Mouse (Mus musculus): ENCODE results near the gene Rhpn2.
"Not testable (repeated sequence)": the region's sequence is repeated elsewhere in the genome, so short reads cannot be mapped to it uniquely, and the experiment has no call there.

Rhpn2 gene

DNA sequence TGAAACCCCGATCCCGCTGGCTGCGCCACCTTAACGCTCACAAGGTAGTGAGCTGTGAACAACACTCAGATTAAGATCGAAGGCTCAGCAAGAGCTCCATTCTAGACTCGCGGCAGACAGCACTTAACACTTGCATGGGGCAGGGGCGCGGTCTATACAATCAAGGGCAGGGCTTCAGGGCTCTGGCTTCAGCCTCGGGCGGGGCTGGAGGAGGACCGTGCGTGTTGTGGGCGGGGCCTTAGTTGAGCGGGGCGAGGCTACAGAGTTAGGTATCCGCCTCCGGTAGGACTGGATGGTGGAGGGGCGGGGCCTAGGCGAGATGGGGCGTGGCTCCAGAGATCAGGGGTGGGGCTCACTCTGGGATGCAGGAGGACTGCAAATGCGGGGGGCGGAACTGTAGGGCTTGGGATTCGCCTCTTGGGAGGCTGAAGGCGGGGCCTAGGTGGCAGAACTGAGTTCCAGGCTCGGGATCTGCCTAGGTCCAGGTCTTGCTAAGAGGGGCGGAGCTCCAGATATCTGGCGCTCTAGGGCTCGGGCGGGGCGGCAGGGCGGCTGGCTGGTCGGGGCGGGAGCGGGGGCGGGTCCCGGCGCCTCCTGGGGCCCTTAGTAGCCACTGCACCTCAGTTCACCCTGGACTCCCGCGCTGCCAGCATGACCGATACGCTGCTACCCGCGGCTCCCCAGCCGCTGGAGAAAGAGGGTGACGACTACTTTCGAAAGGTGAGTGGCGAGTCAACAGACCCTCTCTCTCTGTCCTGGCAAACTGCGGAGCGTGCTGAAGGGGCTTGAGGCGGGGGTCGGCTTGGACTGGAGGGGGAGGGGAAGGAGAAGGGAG is at the start of gene Rhpn2:
TSS of gene Rhpn2 (plus strand) at position 479 of the 835 bp plus-strand sequence.
- DNase-seq (ENCODE audit: low read depth, low spot score) = peak; percentile 99

DNA sequence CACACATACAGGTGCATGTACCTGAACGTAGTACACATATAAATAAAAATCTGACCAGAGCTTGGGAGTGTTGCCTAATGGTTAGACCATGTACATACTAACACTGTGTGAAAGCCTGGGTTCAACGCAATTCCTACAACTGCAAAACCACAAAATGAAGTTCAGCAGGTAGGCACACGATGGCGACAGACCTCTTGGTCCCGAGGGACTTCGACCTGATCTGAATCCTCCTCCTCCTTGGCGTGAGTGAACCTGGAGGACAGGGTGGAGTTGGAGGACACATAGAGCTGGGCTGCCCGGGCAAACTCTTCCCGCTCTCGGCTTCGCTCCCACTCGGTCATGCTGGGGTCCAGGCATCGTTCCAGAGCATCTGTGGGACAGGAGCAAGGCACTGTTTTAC is 40.5 kb upstream of the Rhpn2 start:
- DNase-seq (ENCODE audit: low read depth, low spot score) = no peak

DNA sequence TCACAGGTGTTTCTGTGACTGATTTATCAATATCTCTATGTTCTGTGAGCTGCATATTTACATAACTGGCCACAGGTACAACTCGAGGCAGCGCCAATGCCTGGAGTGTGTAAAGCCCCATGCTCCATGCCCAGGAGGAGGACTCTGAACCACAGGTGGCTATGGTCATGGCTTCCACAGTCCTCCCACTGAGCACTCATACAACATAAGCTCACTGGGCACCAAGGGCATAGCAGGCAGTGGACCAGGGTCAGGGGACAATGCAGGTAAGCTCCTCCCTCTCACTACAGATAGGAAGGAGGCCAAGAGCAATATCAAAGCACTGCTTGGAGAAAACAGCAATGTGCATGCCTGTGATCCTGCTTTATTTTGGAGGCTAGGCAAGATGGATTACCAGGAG is 38.3 kb upstream of the Rhpn2 start:
- no peak for DNase-seq (ENCODE audit: low read depth, low spot score)

DNA sequence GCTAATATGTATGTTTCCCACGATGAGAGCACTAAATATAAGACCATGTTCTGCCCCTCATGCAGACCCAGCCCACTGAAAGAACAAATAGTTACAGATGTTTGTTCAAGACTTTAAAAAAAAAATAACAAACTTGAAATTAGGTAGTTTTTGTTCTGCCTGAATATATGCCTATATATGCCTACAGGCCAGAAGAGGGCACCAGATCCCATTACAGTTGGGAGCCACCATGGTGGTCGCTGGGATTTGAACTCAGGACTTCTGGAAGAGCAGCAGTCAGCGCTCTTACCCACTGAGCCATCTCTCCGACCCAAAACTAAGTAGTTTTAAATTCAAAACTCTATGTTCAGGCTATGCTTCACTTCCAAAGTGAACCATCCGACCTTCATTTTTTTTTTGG is 36.1 kb upstream of the Rhpn2 start:
- DNase-seq (ENCODE audit: low read depth, low spot score) = no peak

DNA sequence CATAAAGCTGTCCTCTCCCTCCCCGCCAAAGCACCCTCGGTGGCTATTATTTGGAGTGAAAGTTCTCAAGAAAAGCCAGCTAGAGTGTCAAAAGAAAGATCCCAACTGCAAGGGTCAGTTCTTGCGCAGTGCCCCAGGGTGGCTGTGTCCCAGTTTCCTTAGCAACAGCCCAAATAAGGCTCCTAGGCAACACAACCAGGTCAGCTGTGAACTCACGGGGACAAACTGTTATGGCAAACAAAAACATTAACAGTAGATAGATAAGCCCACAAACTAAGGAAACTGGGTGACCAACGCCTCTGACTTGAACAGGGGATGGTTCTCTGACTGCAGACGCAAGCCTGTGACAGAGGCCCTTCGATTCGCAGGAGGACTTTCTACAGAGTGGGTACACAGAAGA is 34.3 kb upstream of the Rhpn2 start:
- no peak for DNase-seq (ENCODE audit: low read depth, low spot score)

DNA sequence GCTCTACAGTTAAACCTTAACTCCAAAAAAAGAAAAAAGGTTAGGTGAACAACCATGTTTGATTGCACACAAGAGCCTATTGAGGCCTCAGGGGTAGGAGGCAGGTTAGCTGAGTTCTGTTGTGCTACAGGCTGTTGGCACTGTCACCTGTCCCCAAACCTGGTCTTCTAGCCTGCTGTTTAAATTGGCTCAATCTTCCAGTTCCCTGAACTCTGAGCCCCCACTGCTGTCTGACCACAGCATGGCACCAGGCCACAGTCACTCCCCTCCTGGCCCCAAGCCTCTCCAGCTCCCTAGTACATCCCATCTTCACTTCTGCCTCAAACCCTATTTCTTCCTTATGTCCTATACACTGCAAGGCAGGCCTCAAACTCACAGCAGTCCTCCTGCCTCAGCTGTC is 33.2 kb upstream of the Rhpn2 start:
- no peak for DNase-seq (ENCODE audit: low read depth, low spot score)

DNA sequence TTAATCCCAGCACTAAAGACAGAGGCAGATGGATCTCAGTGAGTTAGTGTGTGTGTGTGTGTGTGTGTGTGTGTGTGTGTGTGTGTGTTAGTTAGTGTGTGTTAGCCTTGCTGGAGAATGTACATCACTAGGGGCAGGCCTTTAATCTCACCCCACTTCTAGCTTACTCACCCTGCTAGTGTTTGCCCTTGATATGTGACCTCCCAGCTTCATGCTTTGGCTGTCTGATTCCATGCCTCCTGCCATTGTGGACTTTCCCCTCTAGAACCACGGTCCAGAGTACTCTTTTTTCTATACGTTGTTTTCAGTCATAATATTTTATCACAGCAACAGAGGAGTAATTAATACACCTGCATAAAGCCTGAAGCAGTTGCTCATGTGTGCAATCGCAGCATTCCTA is 22.8 kb upstream of the Rhpn2 start:
- no peak for DNase-seq (ENCODE audit: low read depth, low spot score)

DNA sequence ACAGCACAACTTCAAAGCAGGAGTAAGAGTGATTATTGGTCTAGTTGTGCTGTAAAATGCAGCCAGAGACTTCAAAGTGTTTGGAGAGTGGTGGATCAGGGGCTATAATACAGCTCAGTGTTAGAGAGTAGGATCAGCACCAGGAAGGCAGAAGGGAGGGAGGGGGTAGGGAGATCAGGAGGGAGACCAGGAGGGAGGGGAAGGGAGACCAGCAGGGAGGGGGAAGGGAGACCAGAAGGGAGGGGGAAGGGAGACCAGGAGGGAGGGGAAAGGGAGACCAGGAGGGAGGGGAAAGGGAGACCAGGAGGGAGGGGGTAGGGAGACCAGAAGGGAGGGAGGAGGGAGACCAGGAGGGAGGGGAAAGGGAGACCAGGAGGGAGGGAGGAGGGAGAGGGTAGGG is 19.8 kb upstream of the Rhpn2 start:
- DNase-seq (ENCODE audit: low read depth, low spot score) = no peak

DNA sequence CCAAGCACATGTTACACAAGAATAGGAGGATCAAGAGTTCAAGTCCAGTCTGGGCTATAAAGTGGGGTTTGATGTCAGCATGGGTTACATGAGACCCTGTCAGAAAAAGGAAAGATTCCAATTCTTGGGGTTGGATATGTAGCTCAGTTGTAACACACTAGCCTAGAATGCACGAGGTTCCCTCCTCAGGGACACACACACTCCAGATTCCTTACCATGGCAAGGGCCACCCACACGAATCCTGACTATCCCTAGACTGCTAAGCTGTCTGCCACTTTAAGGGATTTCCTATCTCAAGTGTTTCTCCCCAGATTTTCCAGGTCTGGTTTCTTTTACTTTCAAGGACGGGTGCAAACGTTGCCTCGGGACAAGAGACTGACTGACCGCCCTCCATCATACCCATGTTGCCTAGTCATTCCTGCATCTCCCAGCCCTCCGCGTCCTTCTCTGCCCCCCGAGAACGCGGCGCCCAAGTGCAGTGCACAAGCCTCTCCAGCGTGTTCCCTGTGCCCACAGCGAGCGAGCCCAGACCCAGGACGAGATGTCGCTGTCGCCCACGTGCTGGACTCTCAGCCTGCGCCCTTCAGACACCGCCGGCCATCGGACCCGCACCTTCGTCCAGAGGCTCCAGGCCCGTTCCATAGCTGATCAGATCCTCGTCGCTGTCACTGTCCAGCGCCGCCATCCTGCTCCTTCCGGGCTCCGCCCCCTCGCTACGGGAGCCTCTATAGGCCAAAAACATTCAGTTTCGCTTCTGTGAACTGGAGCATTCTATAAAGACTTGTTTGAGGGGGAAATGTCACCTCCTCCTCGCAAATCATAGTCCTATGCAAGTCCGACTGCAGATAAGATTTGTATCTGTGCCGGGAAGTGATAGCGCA is 16.0 kb upstream of the Rhpn2 start, which contains the start of gene Gpatch1:
TSS of gene Gpatch1 (minus strand) at position 712 of the 881 bp plus-strand sequence.
- DNase-seq (ENCODE audit: low read depth, low spot score) = no peak

DNA sequence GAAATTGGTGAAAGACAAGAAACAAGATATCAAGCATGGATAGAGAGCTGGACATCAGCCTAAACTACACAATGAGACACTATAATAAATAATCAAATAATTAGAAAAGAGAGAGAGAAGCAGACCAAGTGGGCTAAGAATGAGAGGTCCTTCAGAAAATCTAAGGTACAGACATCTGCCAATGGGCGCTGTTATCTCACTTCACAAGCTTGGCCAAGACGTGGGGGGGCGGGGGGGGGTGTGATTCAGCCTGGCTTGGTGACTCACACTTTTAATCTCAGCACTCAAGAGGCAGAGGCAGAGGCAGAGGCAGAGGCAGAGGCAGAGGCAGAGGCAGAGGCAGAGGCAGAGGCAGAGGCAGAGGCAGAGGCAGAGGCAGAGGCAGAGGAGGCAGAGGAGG is 14.7 kb upstream of the Rhpn2 start:
- not testable (repeated sequence) for DNase-seq (ENCODE audit: low read depth, low spot score)

DNA sequence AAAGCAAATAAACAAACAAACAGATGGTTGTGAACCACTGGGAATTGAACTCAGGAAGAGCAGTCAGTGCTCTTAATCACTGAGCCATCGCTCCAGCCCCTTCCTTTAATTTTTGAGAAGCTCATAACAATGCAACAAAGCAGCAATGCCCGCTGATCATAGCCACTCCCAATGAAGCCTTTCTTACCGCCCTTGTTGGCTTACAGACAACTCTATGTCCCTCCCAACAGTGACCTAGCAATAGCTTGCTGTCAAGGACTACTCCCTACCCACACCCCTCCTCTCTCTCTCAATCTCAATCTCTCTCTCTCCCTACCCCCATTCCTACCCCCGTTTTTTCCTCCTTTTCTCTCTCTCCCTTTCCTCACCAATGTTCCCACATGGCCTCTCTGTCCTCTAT is 14.2 kb upstream of the Rhpn2 start:
- DNase-seq (ENCODE audit: low read depth, low spot score) = no peak

DNA sequence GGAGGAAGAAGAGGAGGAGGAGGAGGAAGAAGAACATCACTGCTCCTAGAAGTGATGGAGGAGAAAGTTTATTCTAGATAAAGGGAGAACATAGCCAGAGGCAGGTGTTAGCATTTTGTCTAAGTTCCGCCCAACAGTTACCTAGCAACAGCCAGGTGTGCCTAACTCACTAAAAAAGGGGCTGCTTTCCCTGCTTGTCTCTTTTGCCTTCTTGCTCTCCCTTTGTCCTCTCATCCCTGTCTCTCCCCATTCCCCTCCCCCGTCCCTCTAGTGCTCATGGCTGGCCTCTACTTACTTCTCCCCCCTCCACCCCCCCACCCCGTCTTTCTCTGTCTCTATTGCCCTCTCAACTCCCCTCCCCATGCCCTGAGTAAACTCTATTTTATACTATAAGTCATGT is 11.8 kb upstream of the Rhpn2 start:
- DNase-seq (ENCODE audit: low read depth, low spot score) = no peak

DNA sequence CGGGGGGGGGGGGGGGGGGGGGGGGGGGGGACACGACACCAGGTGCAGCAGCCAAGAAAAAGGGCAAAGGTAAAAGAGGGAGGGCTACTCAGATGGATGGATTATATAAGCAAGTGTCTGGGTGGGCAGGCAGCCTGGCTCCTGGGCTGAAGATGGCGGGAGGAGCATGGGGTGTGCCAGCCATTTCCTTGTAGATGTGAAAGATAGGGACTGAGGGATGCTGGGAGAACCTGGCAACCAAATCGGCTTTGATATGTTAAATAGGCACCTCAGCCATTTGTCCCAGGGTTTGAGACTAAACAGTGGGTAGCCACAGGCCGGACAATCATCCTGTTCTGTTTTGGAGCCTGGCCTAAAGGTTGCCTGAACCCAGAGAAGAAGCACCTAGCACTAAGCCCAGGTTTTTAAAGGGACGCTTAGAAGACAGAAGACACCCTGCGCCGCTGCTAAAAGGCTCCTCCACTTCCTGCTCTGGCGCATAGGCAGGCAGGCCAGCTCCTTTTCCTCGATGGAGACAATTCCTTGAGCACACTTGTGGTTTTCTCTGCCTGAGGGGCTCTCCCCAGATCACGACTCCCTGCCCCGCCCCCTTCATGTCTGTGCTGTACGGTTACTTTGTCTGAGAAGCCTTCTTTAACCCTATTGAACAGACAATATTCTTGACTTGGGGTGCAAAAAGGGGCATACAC is 11.1 kb upstream of the Rhpn2 start:
- no peak for DNase-seq (ENCODE audit: low read depth, low spot score)

DNA sequence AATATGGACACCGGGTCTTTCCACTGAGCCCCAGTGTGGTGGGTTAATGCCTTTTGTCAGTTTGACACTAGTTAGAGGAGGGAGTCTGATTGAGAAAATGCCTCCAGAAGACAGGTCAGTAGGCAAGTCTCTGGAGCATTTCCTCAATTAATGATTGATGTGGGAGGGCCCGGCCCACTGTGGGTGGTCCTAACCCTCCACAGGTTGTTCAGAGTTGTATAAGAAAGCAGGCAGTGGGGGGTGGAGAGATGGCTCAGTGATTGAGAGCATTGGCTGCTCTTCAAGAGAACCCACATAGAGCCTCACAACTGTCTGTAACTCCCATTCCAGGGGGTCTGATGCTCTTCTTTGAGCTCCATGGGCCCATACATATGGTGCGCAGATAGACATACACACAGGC is 2.4 kb upstream of the Rhpn2 start:
- DNase-seq (ENCODE audit: low read depth, low spot score) = no peak

DNA sequence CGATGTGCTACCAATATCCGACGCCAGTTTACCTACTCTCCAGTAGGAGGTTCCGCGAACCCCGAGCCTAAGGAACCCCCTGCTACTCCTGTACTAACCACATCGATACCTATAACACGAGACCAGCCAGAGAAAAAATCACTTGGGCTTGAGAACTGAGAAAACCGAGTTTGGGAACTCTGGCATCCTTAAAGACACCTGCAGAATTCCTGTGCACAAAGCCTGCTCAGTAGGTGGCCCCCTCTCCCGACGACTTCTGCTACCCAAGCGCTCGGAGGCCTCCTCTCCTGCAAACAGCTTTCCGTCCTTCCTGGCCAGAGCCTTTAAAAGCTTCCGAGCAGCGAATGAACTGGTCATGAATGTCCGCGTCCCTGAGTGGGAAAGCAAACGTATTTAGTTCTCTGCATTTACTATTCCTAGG is 729 bp upstream of the Rhpn2 start:
- DNase-seq (ENCODE audit: low read depth, low spot score) = no peak

DNA sequence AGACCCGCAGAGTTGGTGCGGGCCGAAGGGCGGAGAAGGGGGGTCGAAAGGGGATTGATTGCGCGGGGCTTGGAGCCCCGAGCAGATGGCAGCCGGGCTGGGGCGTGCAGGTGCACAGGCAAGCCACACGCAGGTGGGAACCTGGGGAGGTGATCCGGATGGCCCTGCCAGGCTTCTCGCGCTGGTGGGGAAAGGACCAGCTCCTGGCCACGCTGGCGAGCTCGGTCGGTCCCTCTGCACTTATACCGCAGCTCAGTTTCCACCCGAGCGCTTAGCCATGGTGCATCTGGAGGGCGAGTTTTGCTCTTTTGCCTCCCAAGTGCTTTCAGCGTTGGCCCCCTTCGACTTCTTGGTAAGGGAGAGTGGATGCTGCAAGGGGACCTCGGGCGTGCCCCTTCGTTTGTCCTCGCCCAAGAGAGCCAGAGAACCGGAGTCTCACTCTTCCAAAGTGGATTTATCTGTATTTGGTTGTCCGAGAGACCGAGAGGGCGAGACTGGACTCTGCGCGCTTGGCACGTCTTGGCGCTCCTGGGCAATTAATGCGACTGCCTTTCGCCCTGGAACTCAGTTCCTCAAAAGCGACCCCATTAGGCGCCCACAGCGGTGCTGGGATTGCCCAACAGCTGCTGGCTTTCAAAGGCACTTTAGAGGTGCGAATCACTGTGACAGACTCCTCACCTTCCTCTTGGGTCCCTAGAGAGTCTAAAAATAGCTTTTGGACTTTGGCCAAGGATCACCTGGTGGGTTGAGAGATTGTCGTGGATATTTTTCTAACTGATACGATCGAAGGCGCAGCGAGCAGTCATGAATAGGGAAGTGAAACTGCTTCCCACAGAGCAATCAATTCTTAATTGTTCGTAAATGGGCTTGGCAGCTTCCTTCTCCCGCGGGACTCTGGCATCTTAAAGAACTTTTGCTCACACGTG is 820 bp downstream of the Rhpn2 start:
- DNase-seq (ENCODE audit: low read depth, low spot score) = no peak

DNA sequence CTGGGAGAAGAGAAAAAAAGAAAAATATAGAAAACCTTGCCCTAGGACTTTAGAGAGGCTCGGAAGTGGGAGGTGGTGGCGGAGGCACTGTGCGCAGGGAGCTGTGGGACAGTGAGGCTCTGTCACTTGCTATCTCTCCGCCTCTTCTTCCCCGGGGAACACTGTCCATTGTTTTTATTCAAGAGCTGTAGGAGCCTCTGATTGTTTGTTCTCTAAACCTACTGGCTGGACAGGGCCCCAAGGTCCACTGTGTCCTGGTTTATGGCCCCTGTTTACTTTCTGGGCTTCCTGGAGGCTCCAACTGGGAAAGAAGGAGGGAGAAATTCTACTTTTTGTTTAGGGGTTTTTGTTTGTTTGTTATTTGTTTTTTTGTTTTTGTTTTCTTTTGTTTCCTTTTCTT is 6.2 kb downstream of the Rhpn2 start:
- DNase-seq (ENCODE audit: low read depth, low spot score) = no peak

DNA sequence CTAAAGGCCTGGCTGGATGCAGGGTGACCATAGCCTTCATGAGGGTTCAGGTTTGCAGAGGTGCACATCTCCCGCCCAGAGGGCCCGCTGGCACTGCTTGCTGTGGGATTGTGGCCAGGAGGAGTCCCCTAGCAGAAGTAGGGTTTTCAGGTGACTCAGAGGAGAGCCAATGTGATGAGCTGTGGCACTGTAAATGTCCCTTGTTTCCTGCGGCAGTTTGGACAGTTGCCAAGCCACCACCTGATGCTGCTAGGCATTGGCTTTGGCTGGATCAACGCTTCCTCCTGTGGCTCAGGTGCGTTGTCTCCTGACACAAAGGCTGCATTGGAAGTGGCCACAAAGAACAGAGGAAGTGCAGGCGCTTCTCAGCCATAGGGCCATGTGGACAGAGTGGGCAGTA is 7.3 kb downstream of the Rhpn2 start:
- no peak for DNase-seq (ENCODE audit: low read depth, low spot score)

DNA sequence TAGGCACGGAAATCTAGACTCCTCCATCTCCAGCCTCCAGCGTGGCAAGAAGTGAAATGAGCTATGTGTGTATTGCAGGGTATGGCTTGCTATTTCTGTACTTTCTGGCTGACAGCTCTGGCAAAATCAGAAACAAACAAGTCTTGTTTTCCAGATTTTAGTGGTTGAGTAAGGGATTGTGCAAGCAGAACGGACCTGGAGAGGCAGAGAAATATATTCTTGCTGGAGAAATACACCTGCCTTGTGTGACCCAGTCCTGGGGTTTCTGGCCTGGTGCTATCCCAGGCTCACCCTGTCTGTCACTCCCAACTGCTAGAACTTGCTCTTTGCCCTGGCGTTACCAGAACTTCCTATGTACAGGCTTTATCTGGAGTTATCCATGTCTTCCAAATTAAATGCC is 8.5 kb downstream of the Rhpn2 start:
- DNase-seq (ENCODE audit: low read depth, low spot score) = no peak

DNA sequence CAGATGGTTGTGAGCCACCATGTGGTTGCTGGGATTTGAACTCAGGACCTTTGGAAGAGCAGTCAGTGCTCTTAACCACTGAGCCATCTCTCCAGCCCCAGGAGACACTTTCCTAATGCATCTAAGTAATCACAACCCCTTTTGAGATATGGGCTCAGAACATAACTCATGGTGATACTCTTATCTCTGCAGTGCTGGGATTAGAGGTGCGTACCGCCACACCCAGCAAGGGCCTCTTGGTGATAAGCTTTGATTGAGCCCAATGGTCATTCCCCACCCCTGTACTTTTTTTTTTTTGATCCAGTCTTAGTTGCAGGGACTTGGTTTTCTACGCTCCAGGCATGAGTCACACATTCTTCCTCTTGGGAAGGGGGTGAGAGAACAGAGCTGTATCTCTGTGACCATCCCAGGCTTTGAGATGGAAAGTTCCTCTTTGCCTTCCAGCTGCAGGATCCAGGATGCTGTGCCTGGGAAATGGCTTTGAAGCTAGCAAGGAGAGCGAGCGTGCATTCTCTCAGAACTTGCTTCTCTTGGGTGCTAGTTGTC is 10.9 kb downstream of the Rhpn2 start:
- DNase-seq (ENCODE audit: low read depth, low spot score) = no peak
